Mouse (Mus musculus) embryonic facial prominence, embryonic 10.5 days (tissue): ENCODE measurements around the gene Lrrc61. TPM values are rescaled to one million over a fixed set of nuclear protein-coding genes. Genes with fewer than 3 reads are reported as not detected.

Source experiments
- DNase-seq: peaks from one replicate; pipeline ENCODE4 v3.0.0-alpha.2; 2017; ENCODE audit warnings: low spot score
- H3K27ac ChIP-seq: fragments of 300-500 bp; sonication (generic); replicated peaks from 2 replicates; pipeline ENCODE4 v1.5.1; 2016; ENCODE audit warnings: mild to moderate bottlenecking
- H3K27me3 ChIP-seq: fragments of 300-500 bp; sonication (generic); replicated peaks from 2 replicates; pipeline ENCODE4 v1.6.1; 2016; ENCODE audit warnings: low read depth, mild to moderate bottlenecking; ENCODE audit not compliant: poor library complexity, severe bottlenecking
- H3K36me3 ChIP-seq: fragments of 300-500 bp; sonication (generic); replicated peaks from 2 replicates; pipeline ENCODE4 v1.6.1; 2016; ENCODE audit warnings: mild to moderate bottlenecking, moderate library complexity
- H3K4me1 ChIP-seq: fragments of 300-500 bp; sonication (generic); 2 replicates; pipeline ENCODE4 v1.6.1; 2016
- H3K4me3 ChIP-seq: fragments of 300-500 bp; sonication (generic); 2 replicates; pipeline ENCODE4 v1.5.1; 2016; ENCODE audit warnings: mild to moderate bottlenecking, moderate library complexity
- H3K9me3 ChIP-seq: fragments of 300-500 bp; sonication (generic); 2 replicates; pipeline ENCODE4 v1.6.1; 2016; ENCODE audit warnings: mild to moderate bottlenecking
- WGBS: fragments of 180-500 bp; shearing (Covaris S2); methylation state at CpG from one replicate; pipeline ENCODE4 v1.1.7; 2016; 5-methylcytosine and 5-hydroxymethylcytosine counted together
- polyA plus RNA-seq: library from polyadenylated mRNA; unstranded; fragments of >200 nt; fragmentation: Nextera tagmentation; extraction: Ambion mirVana; gene quantifications from 2 replicates; pipeline ENCODE4 v1.2.1, GENCODE M21; 2016

Gene Lrrc61
- polyA plus RNA-seq, 1 experiment from 2014 or later, result 17.7 TPM

DNA sequence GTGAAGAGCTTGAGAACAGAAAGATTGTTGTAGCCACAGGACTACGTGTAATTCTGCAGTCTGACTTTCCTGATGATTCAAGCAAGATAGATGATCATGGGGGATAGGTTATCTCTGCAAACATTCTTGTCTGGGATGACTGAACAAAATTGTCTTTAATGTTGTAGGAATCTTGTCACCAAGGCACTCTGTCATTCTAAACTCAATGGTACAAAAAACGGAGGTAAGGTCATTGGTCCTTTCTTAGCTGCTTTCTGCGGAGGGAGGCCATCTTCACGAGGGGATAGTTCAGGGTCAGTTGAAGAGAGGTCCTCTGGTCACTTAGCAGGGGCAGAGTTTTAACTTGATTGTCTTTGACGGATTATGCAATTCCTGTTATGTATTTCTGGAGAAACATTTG lies 24.1 kb downstream of the Lrrc61 start:
- Histone ChIP-seq H3K4me3 (no peak overlapping the region), H3K4me1 (peaks cover 13% of the 10 kb centered on the region), H3K27ac (no peak overlapping the region), H3K27me3 (no peaks in the 10 kb centered on the region), H3K9me3 (no peaks in the 10 kb centered on the region), H3K36me3 (no peaks in the 10 kb centered on the region)
- DNase-seq, result no peak
- WGBS, result 71% methylated on average over 5 of the region's 5 CpGs

GRCm38 (mm10) chr6:48579215-48579648 lies 24.6 kb downstream of the Lrrc61 start:
- Histone ChIP-seq H3K36me3 (no peaks in the 10 kb centered on the region), H3K27me3 (no peaks in the 10 kb centered on the region), H3K4me1 (peaks cover 9% of the 10 kb centered on the region), H3K27ac (no peak overlapping the region), H3K4me3 (no peak overlapping the region), H3K9me3 (no peaks in the 10 kb centered on the region)
- DNase-seq, result no peak
- WGBS, result 46% methylated on average over 5 of the region's 5 CpGs

- no peak for DNase-seq
- H3K9me3 ChIP-seq, result no peaks in the 10 kb centered on the region
- H3K4me3 ChIP-seq, result no peak overlapping the region
- peaks cover 8% of the 10 kb centered on the region for H3K4me1 ChIP-seq
- H3K27me3 ChIP-seq, result no peaks in the 10 kb centered on the region
- no peak overlapping the region for H3K27ac ChIP-seq
- WGBS, result 39% methylated on average over 3 of the region's 3 CpGs
- no peaks in the 10 kb centered on the region for H3K36me3 ChIP-seq
These were observed 26.7 kb downstream of the Lrrc61 start for GRCm38 (mm10) chr6:48581257-48581656.

- 76% methylated on average over 3 of the region's 3 CpGs for WGBS
- H3K4me1 ChIP-seq, result peaks cover 8% of the 10 kb centered on the region
- no peaks in the 10 kb centered on the region for H3K27me3 ChIP-seq
- H3K36me3 ChIP-seq, result no peaks in the 10 kb centered on the region
- no peaks in the 10 kb centered on the region for H3K9me3 ChIP-seq
- H3K4me3 ChIP-seq, result no peak overlapping the region
- peak overlapping the region; percentile 51; the same call in 1 of the 2 replicates for H3K27ac ChIP-seq
- DNase-seq, result peak; percentile 20
These were observed 27.4 kb downstream of the Lrrc61 start for GRCm38 (mm10) chr6:48582037-48582436.

- Histone ChIP-seq H3K36me3 (no peaks in the 10 kb centered on the region), H3K27me3 (no peaks in the 10 kb centered on the region), H3K27ac (no peak within 1 kb of the TSS), H3K9me3 (no peaks in the 10 kb centered on the region), H3K4me3 (no peak within 1 kb of the TSS), H3K4me1 (peaks cover 18% of the 10 kb centered on the region)
- WGBS, result 54% methylated on average over 6 of the region's 6 CpGs
- DNase-seq, result no peak
These were observed 34.7 kb downstream of the Lrrc61 start, which contains the start of gene Gm45021 for GRCm38 (mm10) chr6:48589194-48589750. Gm45021 (plus strand) TSS chr6:48589610.

GRCm38 (mm10) chr6:48591221-48591845 lies 36.7 kb downstream of the Lrrc61 start:
- peaks cover 16% of the 10 kb centered on the region for H3K36me3 ChIP-seq
- peaks cover 10% of the 10 kb centered on the region for H3K9me3 ChIP-seq
- no peak overlapping the region for H3K4me3 ChIP-seq
- H3K4me1 ChIP-seq, result peaks cover 30% of the 10 kb centered on the region
- no peak for DNase-seq
- no peak overlapping the region for H3K27ac ChIP-seq
- WGBS, result 92% methylated on average over 3 of the region's 3 CpGs
- no peaks in the 10 kb centered on the region for H3K27me3 ChIP-seq

DNA sequence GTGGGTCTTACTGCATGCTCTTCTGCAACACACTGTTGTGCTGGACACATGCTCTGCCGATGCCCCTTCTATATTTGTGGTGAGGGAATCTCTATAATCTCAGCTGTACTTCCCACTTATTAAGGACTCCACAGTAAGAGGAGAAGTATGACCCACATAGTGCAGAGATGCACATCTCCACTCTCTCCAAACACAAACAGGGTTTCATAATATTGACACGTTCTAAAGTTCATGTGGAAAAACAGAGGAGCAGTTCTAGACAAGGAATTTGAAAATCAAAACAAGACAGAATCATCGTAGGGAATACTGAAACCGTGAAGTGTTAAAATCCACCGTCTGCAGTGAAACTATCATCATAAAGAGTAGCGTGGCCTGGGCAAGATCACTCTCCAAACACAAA lies 37.3 kb downstream of the Lrrc61 start:
- H3K4me3 ChIP-seq, result no peak overlapping the region
- H3K27me3 ChIP-seq, result no peaks in the 10 kb centered on the region
- DNase-seq, result no peak
- no peak overlapping the region for H3K27ac ChIP-seq
- H3K9me3 ChIP-seq, result peaks cover 16% of the 10 kb centered on the region
- WGBS, result 91% methylated on average over 6 of the region's 6 CpGs
- peaks cover 30% of the 10 kb centered on the region for H3K4me1 ChIP-seq
- H3K36me3 ChIP-seq, result peaks cover 21% of the 10 kb centered on the region

DNA sequence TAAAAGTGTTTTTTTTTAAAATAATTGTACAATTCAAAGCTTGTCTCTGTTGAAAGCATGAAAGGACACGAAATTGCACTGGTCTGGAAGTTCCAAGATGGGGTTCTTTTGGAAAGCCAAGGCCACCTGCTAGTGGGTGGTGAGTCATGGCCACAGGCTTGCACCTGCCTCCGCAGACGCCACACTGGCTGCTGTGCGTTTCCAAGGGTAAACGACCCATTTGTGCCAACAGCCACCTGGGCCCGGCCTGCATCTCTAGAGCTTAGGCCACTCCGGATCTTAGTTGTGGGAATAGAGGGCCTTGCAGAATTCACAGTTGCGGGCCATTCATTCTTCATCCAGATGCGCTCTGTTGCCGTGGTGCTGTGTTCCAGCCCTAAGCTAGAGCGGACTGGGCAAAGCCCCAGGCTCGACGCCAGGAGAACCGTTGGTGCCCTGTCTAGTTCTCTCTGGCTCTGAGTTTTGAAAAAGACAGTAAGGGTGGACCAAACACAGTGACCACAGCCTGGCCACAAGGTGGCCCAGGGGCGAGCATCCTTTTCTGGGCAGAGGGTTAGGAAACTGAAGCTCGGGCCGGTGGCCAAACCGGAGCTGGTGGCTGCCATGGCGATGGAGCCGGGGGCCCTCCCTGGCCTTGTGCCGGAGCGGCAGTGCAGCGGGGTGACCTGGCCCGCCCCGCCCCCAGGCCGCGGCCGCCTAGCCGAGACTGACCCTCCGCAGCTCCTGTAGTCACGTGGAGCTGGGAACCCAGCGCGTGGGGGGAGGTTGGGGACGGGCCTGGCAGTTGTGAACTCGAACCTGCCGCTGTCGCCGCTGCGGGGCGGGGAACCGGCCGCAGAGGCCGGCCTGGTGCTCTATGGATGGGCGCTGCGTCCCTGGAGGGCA lies 38.8 kb downstream of the Lrrc61 start, which contains the start of the genes Repin1 and Gm44965:
Gene Repin1 (plus strand): TSS at position 726 of the 885 bp plus-strand sequence.
Gene Gm44965 (plus strand): TSS at position 784 of the 885 bp plus-strand sequence.
- Histone ChIP-seq H3K36me3 (peaks cover 37% of the 10 kb centered on the region), H3K9me3 (peaks cover 30% of the 10 kb centered on the region), H3K4me3 (peak within 1 kb of the TSS; percentile 90), H3K27me3 (no peaks in the 10 kb centered on the region), H3K27ac (peak within 1 kb of the TSS; percentile 95), H3K4me1 (peaks cover 30% of the 10 kb centered on the region)
- 6% methylated on average over 45 of the region's 45 CpGs for WGBS
- peak; percentile 95 for DNase-seq

DNA sequence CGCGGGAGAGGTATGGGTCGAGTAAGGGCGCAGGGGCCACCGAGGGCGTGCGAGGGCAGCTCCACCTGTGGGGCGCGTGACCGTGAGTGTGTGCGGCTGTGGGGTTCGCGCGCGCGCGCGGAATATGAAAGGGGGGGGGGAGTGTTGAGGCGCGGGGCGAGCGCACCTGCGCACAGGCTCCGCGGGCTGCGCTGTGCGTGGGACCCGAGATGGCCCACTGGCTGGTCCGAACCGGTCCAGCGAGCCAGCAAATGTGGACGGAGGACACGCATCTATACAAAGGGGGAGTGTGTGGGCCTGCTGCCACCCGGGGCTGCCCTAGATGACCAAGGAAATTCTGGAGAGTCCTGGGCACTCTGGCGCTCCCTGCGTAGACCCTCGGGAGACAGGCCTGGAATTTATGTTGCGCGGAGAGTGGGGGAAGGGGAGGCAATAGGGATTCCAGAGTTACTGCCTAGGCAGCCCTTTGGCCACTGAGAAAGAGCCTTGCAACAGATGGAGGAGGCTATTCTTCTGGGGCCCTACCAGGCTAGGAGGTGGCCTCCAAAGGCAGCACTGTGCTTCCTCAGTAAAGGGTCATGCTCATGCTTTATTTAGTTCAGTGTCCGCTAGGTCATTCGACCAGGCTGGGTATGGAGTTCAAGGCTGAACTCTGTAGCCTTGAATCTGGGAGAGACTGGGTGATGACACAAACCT lies 39.6 kb downstream of the Lrrc61 start:
- Histone ChIP-seq H3K27ac (peak overlapping the region; percentile 95), H3K9me3 (peaks cover 34% of the 10 kb centered on the region), H3K4me1 (peaks cover 26% of the 10 kb centered on the region), H3K4me3 (peak overlapping the region; percentile 90), H3K27me3 (no peaks in the 10 kb centered on the region), H3K36me3 (peaks cover 45% of the 10 kb centered on the region)
- WGBS, result 1% methylated on average over 41 of the region's 41 CpGs
- DNase-seq, result peak; percentile 73

DNA sequence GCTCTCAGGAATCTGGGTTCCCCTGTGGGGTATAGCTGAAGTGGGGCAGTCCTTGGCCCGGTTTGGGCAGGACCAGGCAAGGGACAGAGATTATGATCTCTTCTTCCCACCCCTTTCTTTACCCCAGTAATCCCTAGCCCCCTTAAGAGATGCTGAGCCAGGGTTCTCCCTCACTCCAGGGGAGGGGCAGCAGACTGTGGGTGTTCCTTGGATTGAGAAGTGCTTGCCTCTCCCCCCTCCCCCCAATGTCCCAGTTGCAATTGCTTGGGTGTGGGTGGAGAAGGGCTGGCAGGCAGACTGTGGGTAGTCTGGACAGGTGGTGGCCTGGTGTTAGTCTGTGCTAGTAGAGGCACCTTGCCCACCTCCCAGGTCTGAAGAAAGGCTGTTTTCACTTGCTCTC lies 40.7 kb downstream of the Lrrc61 start:
- peaks cover 55% of the 10 kb centered on the region for H3K36me3 ChIP-seq

GRCm38 (mm10) chr6:48596545-48597232 lies 42.1 kb downstream of the Lrrc61 start:
- Histone ChIP-seq H3K36me3 (peaks cover 62% of the 10 kb centered on the region), H3K4me3 (0 out of 2 replicates have a peak overlapping the region, but pooled peaks have one; percentile 9), H3K4me1 (peaks cover 30% of the 10 kb centered on the region), H3K9me3 (peaks cover 34% of the 10 kb centered on the region), H3K27ac (no peak overlapping the region), H3K27me3 (no peaks in the 10 kb centered on the region)
- 94% methylated on average over 45 of the region's 45 CpGs for WGBS
- no peak for DNase-seq

More for the DNA sequence above, 40.7 kb downstream of the Lrrc61 start:
- H3K27me3 ChIP-seq, result no peaks in the 10 kb centered on the region
- 64% methylated on average over 1 of the region's 1 CpGs for WGBS
- H3K27ac ChIP-seq, result peak overlapping the region; percentile 95; the same call in 1 of the 2 replicates
- H3K4me3 ChIP-seq, result peak overlapping the region; percentile 90
- peaks cover 34% of the 10 kb centered on the region for H3K9me3 ChIP-seq
- peaks cover 21% of the 10 kb centered on the region for H3K4me1 ChIP-seq
- DNase-seq, result no peak
